Mouse (Mus musculus) left cerebral cortex, postnatal 10 days (tissue): ENCODE measurements at regions not wholly inside any gene's neighbourhood (a gene's known extent, or its start where the extent isn't known, plus 50 kb on each side); places are given as distances from the start of the nearest gene placed in this dataset.
"Not testable (repeated sequence)": the region's sequence is repeated elsewhere in the genome, so short reads cannot be mapped to it uniquely, and the experiment has no call there.

Experiments used
- DNase-seq, 2 experiments: peaks; one replicate each; pipeline ENCODE4 v3.0.0; 2021 to 2022; ENCODE audit warnings: low spot score in 2 of 2, mixed read lengths in 1 of 2; ENCODE audit errors: extremely low spot score in 1 of 2
- intact Hi-C: fragments of 180-260 bp; cut with DNase I; formaldehyde crosslinking; loops from one replicate; pipeline ENCODE4 v1.15.1; 2025

GRCm38 (mm10) chr3:17636276-17636675 is 311.9 kb upstream of the Cypt12 start:
- DNase-seq = no peak
- intact Hi-C loops = no loop called here

- DNase-seq, intact Hi-C loops: not testable (repeated sequence)
These were observed 288.2 kb upstream of the Cypt12 start for GRCm38 (mm10) chr3:17659988-17660387.

- no peak for DNase-seq
- intact Hi-C loops = no loop called here
These were observed 286.2 kb upstream of the Cypt12 start for GRCm38 (mm10) chr3:17661987-17662386.

GRCm38 (mm10) chr3:17667016-17667415 is 281.2 kb upstream of the Cypt12 start:
- DNase-seq = no peak
- intact Hi-C loops = no loop called here

- DNase-seq = no peak
- intact Hi-C loops = no loop called here
These were observed 279.4 kb upstream of the Cypt12 start for GRCm38 (mm10) chr3:17668839-17669238.
